Mouse (Mus musculus): ENCODE data around the gene Otud3. TPM values are rescaled to one million over a fixed set of nuclear protein-coding genes. Genes with fewer than 3 reads are reported as not detected.
"Not testable (repeated sequence)": the region's sequence is repeated elsewhere in the genome, so short reads cannot be mapped to it uniquely, and the experiment has no call there.

The Otud3 gene
- polyA plus RNA-seq, 1 experiment from 2014 or later = 2.6 TPM

DNA sequence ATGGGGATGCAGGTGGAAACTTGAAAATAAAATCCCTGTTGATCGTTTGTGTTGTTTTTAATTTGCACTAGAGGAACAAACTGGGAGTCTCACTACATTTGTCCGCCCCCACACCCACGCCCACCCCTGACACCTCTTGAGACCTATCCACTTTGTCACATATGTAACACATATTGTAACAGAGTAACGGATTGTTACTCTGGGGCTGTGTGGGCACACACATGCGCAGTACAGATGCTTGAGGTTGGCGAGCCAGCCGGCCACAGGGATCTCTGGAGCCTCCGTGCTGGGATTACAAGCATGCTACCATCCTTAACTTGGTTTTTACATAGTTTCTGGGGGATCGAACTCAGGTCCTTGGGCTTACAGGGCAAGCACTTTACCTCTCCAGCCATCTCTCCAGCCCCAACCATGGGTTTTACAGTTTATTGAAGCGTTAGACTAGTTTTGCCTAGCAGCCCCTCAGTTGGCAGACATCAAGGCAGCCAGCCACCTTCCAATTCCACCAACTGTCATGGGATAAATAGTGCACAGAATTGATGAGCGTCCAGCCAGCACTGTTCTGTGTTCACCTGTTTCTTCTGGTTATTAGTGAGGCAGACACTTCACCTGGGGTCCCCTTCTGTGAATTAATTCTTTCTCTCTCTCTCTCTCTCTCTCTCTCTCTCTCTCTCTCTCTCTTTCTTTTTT, 20.9 kb upstream of the Otud3 start:
- Histone ChIP-seq H3K4me1 (replicated peaks) (peaks cover 3% of the 10 kb centered on the region; the same call in 1 of the 2 replicates), H3K36me3 (no peaks in the 10 kb centered on the region), H3K4me2 (no peak overlapping the region), H3K9me3 (replicated peaks) (no peaks in the 10 kb centered on the region), H3K9ac (no peak overlapping the region), H3K27me3 (no peaks in the 10 kb centered on the region), H3K27ac (no peak overlapping the region), H3K4me3 (no peak overlapping the region)
- ATAC-seq (replicated peaks; ENCODE audit: insufficient number of reproducible peaks, insufficient read depth, low FRiP score, low read depth) = no peak
- whole genome bisulfite sequencing = 78% methylated on average over 11 of the region's 11 CpGs

DNA sequence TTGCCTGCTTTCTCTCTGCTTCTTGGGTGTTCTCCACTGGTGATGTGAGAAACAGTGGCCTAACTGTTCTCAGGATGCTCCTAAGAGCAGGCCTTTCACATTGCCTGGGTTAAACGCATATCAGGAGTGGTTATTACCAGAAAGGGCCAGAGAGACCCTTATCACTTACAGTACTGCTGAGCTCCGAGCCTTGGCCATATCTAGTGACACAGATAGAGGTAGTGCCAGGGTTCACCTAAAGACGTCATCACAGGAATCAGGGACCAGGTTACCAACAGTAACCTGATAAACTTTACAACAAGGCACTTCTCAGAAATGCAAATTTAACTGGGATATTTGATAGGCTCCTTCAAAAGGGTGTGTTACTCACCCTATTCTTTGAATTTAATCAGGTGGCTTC, 20.1 kb upstream of the Otud3 start:
- H3K4me3 ChIP-seq = no peak overlapping the region
- 34% methylated on average over 3 of the region's 3 CpGs for WGBS
- no peaks in the 10 kb centered on the region for H3K36me3 ChIP-seq
- no peak overlapping the region for H3K4me2 ChIP-seq
- no peaks in the 10 kb centered on the region for H3K27me3 ChIP-seq
- ATAC-seq (replicated peaks; ENCODE audit: insufficient number of reproducible peaks, insufficient read depth, low FRiP score, low read depth) = no peak
- H3K4me1 ChIP-seq (replicated peaks) = no peaks in the 10 kb centered on the region
- H3K9ac ChIP-seq = no peak overlapping the region
- no peaks in the 10 kb centered on the region for H3K9me3 ChIP-seq (replicated peaks)
- no peak overlapping the region for H3K27ac ChIP-seq

DNA sequence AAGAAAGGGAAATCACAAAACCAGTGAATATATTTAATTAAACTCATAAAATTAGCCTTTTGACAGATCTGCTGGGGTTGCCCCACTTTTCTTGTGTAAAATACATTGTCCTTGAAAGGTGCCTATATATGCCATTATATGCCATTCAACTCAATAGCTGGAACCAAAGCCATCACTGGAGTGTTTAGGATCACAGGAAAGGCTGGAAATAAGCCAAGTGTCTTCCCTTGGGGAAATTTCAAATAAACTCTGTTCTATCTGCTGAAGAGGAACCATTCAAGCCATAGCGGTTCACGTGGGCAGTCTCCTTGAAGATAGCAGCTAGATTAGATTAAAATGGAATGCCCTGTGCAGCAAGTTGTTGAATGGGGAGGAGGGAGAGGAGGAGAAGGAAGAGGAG, 11.8 kb upstream of the Otud3 start:
- Histone ChIP-seq H3K9ac (no peak overlapping the region), H3K27ac (no peak overlapping the region), H3K9me3 (replicated peaks) (no peaks in the 10 kb centered on the region), H3K27me3 (peaks cover 14% of the 10 kb centered on the region), H3K36me3 (no peaks in the 10 kb centered on the region), H3K4me2 (no peak overlapping the region), H3K4me1 (replicated peaks) (peaks cover 5% of the 10 kb centered on the region; the same call in 1 of the 2 replicates), H3K4me3 (no peak overlapping the region)
- WGBS = 26% methylated on average over 2 of the region's 2 CpGs
- ATAC-seq (replicated peaks; ENCODE audit: insufficient number of reproducible peaks, insufficient read depth, low FRiP score, low read depth) = no peak

DNA sequence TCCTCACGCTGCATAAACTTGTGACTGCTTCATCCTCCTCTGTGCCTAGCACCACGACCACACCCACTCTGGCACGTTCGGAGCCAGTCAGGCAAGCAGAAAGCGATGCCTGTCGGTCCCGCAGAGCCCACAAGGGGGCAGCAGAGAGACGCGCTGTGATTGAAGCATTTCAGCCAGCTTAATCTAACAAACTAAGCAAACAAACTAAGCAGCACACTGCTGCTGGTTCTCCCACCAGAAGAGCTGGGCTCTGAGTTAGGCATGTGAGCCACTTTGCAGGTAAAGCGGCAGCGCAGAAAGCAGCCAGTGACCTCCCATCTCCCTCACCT, 8.3 kb upstream of the Otud3 start:
- no peaks in the 10 kb centered on the region for H3K9me3 ChIP-seq (replicated peaks)
- no peaks in the 10 kb centered on the region for H3K36me3 ChIP-seq
- H3K4me2 ChIP-seq = peak overlapping the region; percentile 50
- no peak overlapping the region for H3K9ac ChIP-seq
- WGBS = 1% methylated on average over 11 of the region's 11 CpGs
- H3K27me3 ChIP-seq = peaks cover 14% of the 10 kb centered on the region
- no peak overlapping the region for H3K27ac ChIP-seq
- H3K4me3 ChIP-seq = peak overlapping the region; percentile 21
- H3K4me1 ChIP-seq (replicated peaks) = peaks cover 5% of the 10 kb centered on the region; the same call in 1 of the 2 replicates
- no peak; the same call in 1 of the 2 replicates for ATAC-seq (replicated peaks; ENCODE audit: insufficient number of reproducible peaks, insufficient read depth, low FRiP score, low read depth)

DNA sequence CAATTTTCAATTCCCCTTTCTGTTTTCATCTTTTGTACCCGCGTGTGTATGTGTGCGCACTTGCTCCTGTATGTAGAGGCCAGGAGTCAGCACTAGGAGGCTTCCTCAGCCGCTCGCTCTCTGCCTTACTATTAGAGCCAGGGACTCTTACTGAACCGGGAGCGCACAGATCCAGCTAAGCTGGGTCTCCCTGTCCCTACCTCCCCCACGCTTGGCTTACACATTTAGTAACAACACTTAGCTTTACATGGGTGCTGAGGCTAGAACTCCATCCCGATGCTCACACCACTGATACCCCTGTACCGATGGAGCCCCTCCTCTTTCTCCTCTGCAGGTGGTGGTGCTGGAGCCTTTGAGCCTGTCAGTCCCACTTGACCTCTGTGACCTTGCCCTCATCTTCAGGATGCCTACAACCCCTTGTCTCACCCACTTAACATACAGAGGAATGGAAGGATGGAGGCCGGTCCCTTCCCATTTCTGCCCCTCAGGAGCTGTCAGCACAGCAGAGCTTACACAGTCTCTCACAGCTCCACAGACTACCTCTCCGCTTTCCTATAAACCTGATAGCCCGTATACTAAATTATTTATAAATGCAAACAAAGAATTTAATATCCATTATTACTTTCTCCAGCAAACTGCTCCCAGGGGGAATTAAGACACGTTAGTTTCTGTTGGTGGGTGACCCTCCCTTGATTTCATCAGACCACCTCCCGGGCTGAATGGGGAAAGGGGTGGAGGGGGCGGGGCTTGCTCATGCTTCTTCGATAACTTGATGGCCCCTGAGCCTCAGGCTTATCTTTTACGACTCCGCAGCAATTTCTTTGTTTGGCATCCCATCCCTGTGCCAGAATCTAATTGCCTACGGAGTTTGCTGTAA, 7.7 kb upstream of the Otud3 start:
- Histone ChIP-seq H3K9ac (no peak overlapping the region), H3K9me3 (replicated peaks) (no peaks in the 10 kb centered on the region), H3K27me3 (peaks cover 12% of the 10 kb centered on the region), H3K4me1 (replicated peaks) (peaks cover 5% of the 10 kb centered on the region; the same call in 1 of the 2 replicates), H3K27ac (no peak overlapping the region), H3K4me2 (peak overlapping the region; percentile 50), H3K4me3 (peak overlapping the region; percentile 21), H3K36me3 (no peaks in the 10 kb centered on the region)
- no peak for ATAC-seq (replicated peaks; ENCODE audit: insufficient number of reproducible peaks, insufficient read depth, low FRiP score, low read depth)
- WGBS = 35% methylated on average over 20 of the region's 20 CpGs

DNA sequence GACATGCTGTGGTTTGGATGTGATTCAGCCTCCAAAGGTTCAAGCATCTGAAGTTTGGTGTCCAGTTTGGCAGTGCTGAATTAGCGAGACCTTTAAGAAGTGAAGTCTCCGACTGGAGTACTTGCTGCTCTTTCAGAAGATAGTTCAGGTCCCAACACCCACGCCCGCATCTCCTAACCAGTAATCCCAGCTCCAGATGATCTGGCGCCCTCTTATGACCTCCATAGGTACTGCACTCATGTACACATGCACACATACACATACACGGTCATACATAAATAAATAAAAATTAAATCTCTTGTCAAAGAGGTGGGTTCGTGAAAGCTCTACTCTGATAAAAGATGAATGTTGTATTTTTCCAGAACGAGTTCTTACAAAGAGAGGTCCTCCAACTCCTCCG, 3.5 kb upstream of the Otud3 start:
- no peaks in the 10 kb centered on the region for H3K9me3 ChIP-seq (replicated peaks)
- peaks cover 7% of the 10 kb centered on the region for H3K27me3 ChIP-seq
- no peaks in the 10 kb centered on the region for H3K36me3 ChIP-seq
- 77% methylated on average over 9 of the region's 9 CpGs for WGBS
- no peak overlapping the region for H3K4me3 ChIP-seq
- H3K4me2 ChIP-seq = no peak overlapping the region
- no peak for ATAC-seq (replicated peaks; ENCODE audit: insufficient number of reproducible peaks, insufficient read depth, low FRiP score, low read depth)
- no peak overlapping the region for H3K9ac ChIP-seq
- no peak overlapping the region for H3K27ac ChIP-seq
- peaks cover 14% of the 10 kb centered on the region for H3K4me1 ChIP-seq (replicated peaks)

DNA sequence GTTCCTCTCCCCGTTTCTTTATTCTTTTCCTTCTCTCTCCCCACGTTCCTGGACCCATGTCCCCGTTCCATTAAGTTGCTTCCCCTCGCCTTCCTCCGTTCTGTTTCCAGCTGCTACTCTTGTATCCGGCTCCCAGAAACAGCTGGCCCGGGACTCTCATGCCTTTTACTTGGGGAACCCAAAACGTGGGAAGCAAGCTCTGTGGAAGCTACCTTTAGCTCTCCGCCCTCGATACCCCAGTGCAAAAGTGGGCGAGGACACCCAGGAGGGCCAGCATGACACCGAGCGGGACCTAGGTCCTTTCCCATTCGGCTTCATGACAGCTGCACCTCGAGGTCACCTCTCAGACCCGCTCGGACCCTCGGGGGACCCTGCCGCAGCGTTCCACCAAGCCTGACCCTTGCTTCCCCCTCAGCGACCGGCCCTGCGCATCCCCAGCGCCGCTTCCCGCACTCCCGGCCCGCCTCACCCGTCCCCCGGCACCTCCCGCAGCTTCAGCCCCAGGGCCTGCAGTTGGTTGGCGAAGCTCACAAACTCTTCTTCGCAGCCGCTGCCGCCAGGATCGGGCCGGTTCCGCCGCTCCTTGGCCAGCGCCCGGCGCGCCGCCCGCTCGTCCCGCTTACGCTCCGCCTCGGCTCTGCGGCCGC, 481 bp downstream of the Otud3 start:
- Histone ChIP-seq H3K36me3 (no peaks in the 10 kb centered on the region), H3K4me2 (peak overlapping the region; percentile 97), H3K27me3 (no peaks in the 10 kb centered on the region), H3K4me1 (replicated peaks) (peaks cover 9% of the 10 kb centered on the region), H3K27ac (peak overlapping the region; percentile 61), H3K9ac (peak overlapping the region; percentile 93), H3K4me3 (peak overlapping the region; percentile 93), H3K9me3 (replicated peaks) (no peaks in the 10 kb centered on the region)
- WGBS = under 1% methylated on average over 52 of the region's 52 CpGs
- peak; percentile 15; the same call in 1 of the 2 replicates for ATAC-seq (replicated peaks; ENCODE audit: insufficient number of reproducible peaks, insufficient read depth, low FRiP score, low read depth)

DNA sequence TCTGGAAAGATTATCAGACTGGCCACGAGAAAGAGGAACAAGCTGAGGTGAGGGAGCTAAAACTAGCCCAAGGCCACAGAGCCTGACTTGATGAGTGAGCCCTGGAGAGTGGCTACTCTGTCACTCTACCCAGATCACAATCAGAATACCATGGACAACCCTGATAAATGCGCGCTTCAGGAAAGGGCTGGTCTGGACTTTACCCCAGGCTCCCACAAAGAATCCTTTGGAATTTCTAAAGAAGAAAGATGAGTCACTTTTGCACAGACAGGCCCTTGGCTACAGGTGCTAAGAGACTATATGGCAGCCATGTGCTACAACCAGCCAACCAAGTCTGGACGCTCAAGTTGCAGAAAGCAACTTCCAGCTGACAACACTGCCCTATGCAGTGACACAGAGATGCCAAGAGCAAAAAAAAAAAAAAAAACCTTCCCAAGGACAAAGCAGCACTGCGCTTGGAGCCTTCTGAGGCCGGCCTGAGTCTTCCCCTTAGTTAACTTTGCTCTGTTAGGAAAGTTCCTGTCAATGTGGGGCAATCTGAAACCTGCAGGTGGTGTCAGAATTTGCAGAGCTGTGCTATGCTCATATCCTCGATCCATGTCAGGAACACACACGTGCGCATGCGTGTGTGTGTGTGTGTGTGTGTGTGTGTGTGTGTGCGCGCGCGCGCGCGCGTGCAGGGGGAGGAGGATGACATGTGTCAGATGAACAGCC, 8.0 kb downstream of the Otud3 start:
- H3K9ac ChIP-seq = no peak overlapping the region
- ATAC-seq (replicated peaks; ENCODE audit: insufficient number of reproducible peaks, insufficient read depth, low FRiP score, low read depth) = no peak
- no peak overlapping the region for H3K4me2 ChIP-seq
- H3K4me3 ChIP-seq = no peak overlapping the region
- no peaks in the 10 kb centered on the region for H3K4me1 ChIP-seq (replicated peaks)
- no peak overlapping the region for H3K27ac ChIP-seq
- H3K36me3 ChIP-seq = peaks cover 45% of the 10 kb centered on the region
- no peaks in the 10 kb centered on the region for H3K27me3 ChIP-seq
- WGBS = 92% methylated on average over 18 of the region's 18 CpGs
- no peaks in the 10 kb centered on the region for H3K9me3 ChIP-seq (replicated peaks)

DNA sequence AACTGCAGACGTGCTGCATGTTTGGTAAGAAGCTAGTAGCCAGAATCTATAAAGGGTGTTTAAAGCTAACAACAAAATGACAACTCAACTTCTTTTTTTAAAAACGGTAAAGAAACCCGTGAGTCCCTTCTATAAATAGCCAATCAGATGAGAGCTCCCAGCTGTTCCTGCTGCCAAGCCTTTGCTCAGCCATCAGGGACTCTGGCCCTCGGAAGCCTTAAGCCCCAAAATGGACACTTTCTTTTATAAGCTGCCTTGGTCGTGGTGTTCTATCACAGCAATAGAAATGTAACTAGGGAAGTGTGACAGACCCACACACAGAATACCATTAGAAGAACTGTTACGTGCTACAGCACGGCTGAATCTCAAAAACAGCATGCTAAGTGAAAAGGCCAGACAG, 14.4 kb downstream of the Otud3 start:
- Histone ChIP-seq H3K27me3 (no peaks in the 10 kb centered on the region), H3K9me3 (replicated peaks) (no peaks in the 10 kb centered on the region), H3K36me3 (peaks cover 55% of the 10 kb centered on the region), H3K4me3 (no peak overlapping the region), H3K4me1 (replicated peaks) (no peaks in the 10 kb centered on the region), H3K9ac (no peak overlapping the region), H3K4me2 (no peak overlapping the region), H3K27ac (no peak overlapping the region)
- 60% methylated on average over 7 of the region's 7 CpGs for WGBS
- no peak for ATAC-seq (replicated peaks; ENCODE audit: insufficient number of reproducible peaks, insufficient read depth, low FRiP score, low read depth)

DNA sequence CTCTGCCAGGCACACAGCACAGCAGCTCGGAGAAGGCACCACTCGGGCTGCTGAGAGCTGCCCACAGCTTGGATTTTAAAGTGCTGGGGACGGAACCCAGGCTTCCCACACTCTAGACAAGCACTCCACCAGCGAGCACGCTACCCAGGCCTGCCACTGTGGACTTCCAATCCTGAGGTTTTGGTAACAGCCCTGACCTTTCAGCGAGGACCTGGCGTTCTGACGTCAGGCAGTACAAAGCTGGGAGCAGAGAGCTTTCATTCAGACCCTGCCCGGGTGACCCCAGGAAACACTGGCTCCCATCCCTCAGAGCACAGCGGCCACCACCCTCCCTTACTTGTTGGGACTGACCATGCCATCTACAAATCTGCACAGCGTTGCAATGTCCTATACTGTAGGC, 20.0 kb downstream of the Otud3 start:
- H3K4me2 ChIP-seq; H3K27ac ChIP-seq; H3K4me3 ChIP-seq; ATAC-seq (replicated peaks; ENCODE audit: insufficient number of reproducible peaks, insufficient read depth, low FRiP score, low read depth); H3K27me3 ChIP-seq; H3K9ac ChIP-seq; H3K9me3 ChIP-seq (replicated peaks); H3K4me1 ChIP-seq (replicated peaks): not testable (repeated sequence)
- peaks cover 27% of the 10 kb centered on the region for H3K36me3 ChIP-seq
- WGBS = 83% methylated on average over 11 of the region's 11 CpGs

DNA sequence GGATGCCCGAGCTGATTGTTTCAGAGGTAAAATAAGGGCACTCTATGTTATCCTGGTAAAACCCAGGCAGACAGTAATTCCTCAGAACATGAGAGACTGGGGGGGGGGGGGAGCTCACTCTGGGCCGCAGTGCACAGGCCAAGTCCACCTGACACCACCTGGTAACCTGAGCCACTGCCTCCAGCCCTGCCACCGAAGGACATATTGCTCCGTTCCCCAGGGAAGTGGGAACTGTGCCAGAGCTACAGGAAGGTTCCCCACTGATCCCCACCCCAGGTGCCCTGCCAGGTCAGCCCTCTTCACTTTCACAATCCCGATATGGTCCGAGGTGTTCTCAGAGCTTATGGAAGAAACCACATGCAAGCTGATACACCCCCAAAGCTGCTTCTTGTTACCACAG, 21.1 kb downstream of the Otud3 start:
- H3K9ac ChIP-seq = no peak overlapping the region
- H3K9me3 ChIP-seq (replicated peaks) = no peaks in the 10 kb centered on the region
- no peak overlapping the region for H3K4me3 ChIP-seq
- no peak for ATAC-seq (replicated peaks; ENCODE audit: insufficient number of reproducible peaks, insufficient read depth, low FRiP score, low read depth)
- H3K4me1 ChIP-seq (replicated peaks) = no peaks in the 10 kb centered on the region
- no peak overlapping the region for H3K27ac ChIP-seq
- no peaks in the 10 kb centered on the region for H3K27me3 ChIP-seq
- 74% methylated on average over 6 of the region's 6 CpGs for WGBS
- H3K4me2 ChIP-seq = no peak overlapping the region
- H3K36me3 ChIP-seq = peaks cover 24% of the 10 kb centered on the region

All from heart, embryonic 15.5 days (tissue).